Mouse (Mus musculus): ENCODE results near the gene Tmem87a.

DNA sequence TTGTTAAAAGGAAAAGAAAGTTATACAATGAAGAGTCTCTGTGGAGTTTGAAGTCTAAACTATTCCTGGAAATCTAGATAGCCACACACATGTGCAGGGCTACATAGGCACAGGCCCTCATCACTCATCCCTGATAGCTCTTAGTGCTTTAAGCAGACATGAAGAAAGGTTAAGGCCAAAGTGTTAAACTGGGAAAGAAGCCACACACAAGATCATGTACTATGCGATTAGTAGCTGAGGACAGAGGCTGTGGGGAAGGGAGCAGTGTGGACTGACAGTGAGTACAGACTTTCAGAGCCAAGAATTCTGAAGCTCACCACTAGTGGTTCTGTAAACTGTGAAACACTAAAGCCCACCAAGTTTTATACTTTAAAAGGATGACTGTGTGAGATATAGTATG, 13.0 kb downstream of the Tmem87a start:
- TF ChIP-seq CTCF (IDR thresholded peaks at IDR 0.05) = no peak
- no peak for TF ChIP-seq EP300 (IDR thresholded peaks at IDR 0.05)

Data from lung, postnatal 0 days (tissue).